16 mouse cellular contexts compared by ENCODE assay signal in genomic region chr1:51125671-51126424, GRCm38 (mm10).
DNase-seq lines count a peak whose midpoint lies in the region; ATAC-seq and TF ChIP-seq lines count a peak whose summit lies in the region.
"Had no signal": no experiment of that assay in that cellular context is flagged by ENCODE, and none has a peak within 500 bp of the region (broad histone marks: within the 10 kb centered on the region; RNA-seq: fewer than 3 reads in every experiment).

No protein-coding gene starts in this region.

- no peak overlapping the region for H3K4me3 ChIP-seq in embryonic facial prominence, embryonic 12.5 days
- H3K4me3 ChIP-seq in embryonic facial prominence, embryonic 10.5 days: no peak overlapping the region
- H3K4me3 ChIP-seq in hindbrain, postnatal 0 days (ENCODE audit: low read length): no peak overlapping the region
- H3K4me3 ChIP-seq: embryonic facial prominence, embryonic 15.5 days; liver, embryonic 13.5 days had no signal

- TF ChIP-seq CTCF in hindbrain, postnatal 0 days (IDR thresholded peaks at IDR 0.05; ENCODE audit: low read depth): no peak

- no peaks in the 10 kb centered on the region for H3K9me3 ChIP-seq in embryonic facial prominence, embryonic 12.5 days
- no peaks in the 10 kb centered on the region for H3K9me3 ChIP-seq in embryonic facial prominence, embryonic 10.5 days
- no peaks in the 10 kb centered on the region for H3K9me3 ChIP-seq in hindbrain, postnatal 0 days (ENCODE audit: low read length)
- H3K9me3 ChIP-seq: embryonic facial prominence, embryonic 15.5 days; liver, embryonic 13.5 days had no signal

- 0 out of 2 replicates have a peak, but pooled peaks have one; percentile 28 for ATAC-seq in embryonic facial prominence, embryonic 12.5 days (ENCODE audit: insufficient number of reproducible peaks, insufficient read depth, low FRiP score, low TSS enrichment)
- ATAC-seq in hindbrain, postnatal 0 days: peak; percentile 68
- no peak for ATAC-seq in activated CD4-positive, CD25-positive, alpha-beta regulatory T cell, adult 4 months
- ATAC-seq: intestine, embryonic 16.5 days had no signal

- no peak overlapping the region for H3K27ac ChIP-seq in embryonic facial prominence, embryonic 12.5 days
- no peak overlapping the region for H3K27ac ChIP-seq in embryonic facial prominence, embryonic 10.5 days (replicated peaks)
- H3K27ac ChIP-seq in hindbrain, postnatal 0 days: no peak overlapping the region
- H3K27ac ChIP-seq: embryonic facial prominence, embryonic 15.5 days; liver, embryonic 13.5 days had no signal

- DNase-seq in embryonic facial prominence, embryonic 10.5 days (ENCODE audit: low spot score): no peak
- DNase-seq in 3134 (ENCODE audit: extremely low read depth, insufficient read length, low spot score): peak; percentile 58
- peak; percentile 58 for DNase-seq in fibroblast of lung, adult 2 months (ENCODE audit: low read depth)
- peak; percentile 12 for DNase-seq in hindbrain, postnatal 0 days (ENCODE audit: low spot score)
- no peak for DNase-seq in cerebellum, adult 11-12 months
- DNase-seq in retina, embryonic 14.5 days (ENCODE audit: low spot score): no peak
- DNase-seq: adrenal gland, postnatal 36 days; cerebellum, postnatal 25 days; heart, postnatal 14 days; kidney, postnatal 14 days; liver, embryonic 13.5 days; right cerebral cortex, postnatal 4 days had no signal

- WGBS in embryonic facial prominence, embryonic 12.5 days: 60% methylated on average over 10 of the region's 10 CpGs
- WGBS in embryonic facial prominence, embryonic 10.5 days: 81% methylated on average over 10 of the region's 10 CpGs
- 33% methylated on average over 10 of the region's 10 CpGs for WGBS in hindbrain, postnatal 0 days

- no peaks in the 10 kb centered on the region for H3K36me3 ChIP-seq in embryonic facial prominence, embryonic 12.5 days
- no peaks in the 10 kb centered on the region for H3K36me3 ChIP-seq in embryonic facial prominence, embryonic 10.5 days (replicated peaks)
- H3K36me3 ChIP-seq in hindbrain, postnatal 0 days (ENCODE audit: insufficient read depth, low read length): no peaks in the 10 kb centered on the region
- H3K36me3 ChIP-seq: embryonic facial prominence, embryonic 15.5 days; liver, embryonic 13.5 days had no signal

- H3K9ac ChIP-seq in embryonic facial prominence, embryonic 12.5 days: no peak overlapping the region
- H3K9ac ChIP-seq in hindbrain, postnatal 0 days (replicated peaks; ENCODE audit: low read length): no peak overlapping the region
- H3K9ac ChIP-seq: embryonic facial prominence, embryonic 15.5 days; liver, embryonic 13.5 days had no signal

- no peaks in the 10 kb centered on the region for H3K4me1 ChIP-seq in embryonic facial prominence, embryonic 12.5 days
- H3K4me1 ChIP-seq in embryonic facial prominence, embryonic 10.5 days: no peaks in the 10 kb centered on the region
- H3K4me1 ChIP-seq in hindbrain, postnatal 0 days (ENCODE audit: insufficient read depth, low read length): no peaks in the 10 kb centered on the region
- H3K4me1 ChIP-seq: liver, embryonic 13.5 days had no signal

- no peaks in the 10 kb centered on the region for H3K27me3 ChIP-seq in embryonic facial prominence, embryonic 12.5 days
- no peaks in the 10 kb centered on the region for H3K27me3 ChIP-seq in embryonic facial prominence, embryonic 10.5 days (replicated peaks; ENCODE audit: low read depth, poor library complexity, severe bottlenecking)
- H3K27me3 ChIP-seq in hindbrain, postnatal 0 days (ENCODE audit: insufficient read depth, low read length): no peaks in the 10 kb centered on the region
- H3K27me3 ChIP-seq: embryonic facial prominence, embryonic 15.5 days; liver, embryonic 13.5 days had no signal

- no peak overlapping the region for H3K4me2 ChIP-seq in embryonic facial prominence, embryonic 12.5 days (replicated peaks)
- no peak overlapping the region for H3K4me2 ChIP-seq in hindbrain, postnatal 0 days (ENCODE audit: low read depth, low read length)
- H3K4me2 ChIP-seq: embryonic facial prominence, embryonic 15.5 days; liver, embryonic 13.5 days had no signal

Comparison
In these comparisons a context has a peak if more than half of its experiments do, and no peak if none do; other contexts are left out.
1. DNase-seq: peak in 3134 (single experiment), fibroblast of lung, adult 2 months (single experiment) and hindbrain, postnatal 0 days (single experiment); none in embryonic facial prominence, embryonic 10.5 days (single experiment), cerebellum, adult 11-12 months (single experiment) and retina, embryonic 14.5 days (single experiment).